Mouse (Mus musculus): ENCODE measurements around the gene Pdlim1. TPM values are rescaled to one million over a fixed set of nuclear protein-coding genes. Genes with fewer than 3 reads are reported as not detected.

The Pdlim1 gene
- total and polyA plus RNA-seq, 3 experiments, result 0.05 TPM; not detected in 2

DNA sequence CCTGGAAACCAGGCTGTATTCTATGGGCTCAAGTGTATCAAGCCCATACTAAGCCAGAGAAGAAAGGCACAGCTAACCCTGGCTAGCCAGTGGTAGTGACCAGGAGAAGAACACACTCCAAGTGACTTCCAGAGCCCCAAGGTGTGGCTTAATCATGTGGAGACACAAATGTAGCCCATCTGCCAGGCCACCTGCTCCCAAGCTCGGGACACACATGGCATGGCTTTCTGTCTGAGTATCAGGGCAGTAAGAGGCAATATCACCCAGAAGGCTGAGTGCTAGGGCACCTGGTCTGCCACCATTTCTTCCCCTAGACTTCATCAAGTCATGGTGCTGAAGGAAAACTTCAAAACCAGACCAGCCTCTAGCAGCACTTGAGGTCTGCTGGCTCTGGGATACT, 22.6 kb upstream of the Pdlim1 start:
- no peaks in the 10 kb centered on the region for H3K27me3 ChIP-seq (ENCODE audit: insufficient read depth, low read length)
- H3K36me3 ChIP-seq (replicated peaks), result peaks cover 19% of the 10 kb centered on the region
- DNase-seq (ENCODE audit: low spot score) (no peak), ATAC-seq (ENCODE audit: extremely low read depth, insufficient number of reproducible peaks, low FRiP score, poor library complexity, severe bottlenecking) (no peak)
- H3K9me3 ChIP-seq (replicated peaks), result no peaks in the 10 kb centered on the region
- TF ChIP-seq GATA1 (IDR thresholded peaks at IDR 0.05; ENCODE audit: borderline replicate concordance, low read length), result no peak
- TF ChIP-seq TAL1 (conservative IDR thresholded peaks at IDR 0.05; ENCODE audit: low read depth, low read length), result no peak
- no peak for TF ChIP-seq CTCF (IDR thresholded peaks at IDR 0.05; ENCODE audit: low read depth, low read length)
- TF ChIP-seq POLR2AphosphoS5 (IDR thresholded peaks at IDR 0.05; ENCODE audit: insufficient replicate concordance, low read depth, low read length), result no peak
- TF ChIP-seq GATA2 (IDR thresholded peaks at IDR 0.05; ENCODE audit: borderline replicate concordance, low read depth, low read length), result no peak
- H3K4me3 ChIP-seq (ENCODE audit: low read depth, low read length), result no peak overlapping the region
- no peaks in the 10 kb centered on the region for H3K4me1 ChIP-seq (ENCODE audit: insufficient read depth, low read depth, low read length)

DNA sequence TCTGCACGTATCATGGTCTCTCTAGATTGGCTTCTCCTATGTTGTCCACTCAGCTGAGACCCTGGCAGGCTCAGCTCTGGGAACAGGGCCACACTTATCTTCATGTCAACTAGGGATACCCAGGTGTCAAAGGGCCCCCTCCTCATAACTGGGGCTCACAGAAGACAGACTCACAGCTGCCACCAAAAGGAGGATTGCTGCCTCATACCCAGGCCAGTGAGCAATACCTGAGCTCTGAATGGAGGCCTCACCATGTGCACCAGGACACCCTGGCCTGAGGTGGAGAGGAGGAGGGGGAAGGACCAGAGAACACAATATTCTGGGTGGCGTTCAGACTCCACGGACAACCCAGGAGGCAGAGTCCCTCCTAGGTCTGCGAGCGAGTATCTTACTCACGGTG, 22.1 kb upstream of the Pdlim1 start:
- Histone ChIP-seq H3K4me3 (ENCODE audit: low read depth, low read length) (no peak overlapping the region), H3K9me3 (replicated peaks) (no peaks in the 10 kb centered on the region), H3K36me3 (replicated peaks) (peaks cover 17% of the 10 kb centered on the region), H3K27me3 (ENCODE audit: insufficient read depth, low read length) (no peaks in the 10 kb centered on the region), H3K4me1 (ENCODE audit: insufficient read depth, low read depth, low read length) (no peaks in the 10 kb centered on the region)
- no peak for TF ChIP-seq TAL1 (conservative IDR thresholded peaks at IDR 0.05; ENCODE audit: low read depth, low read length)
- TF ChIP-seq POLR2AphosphoS5 (IDR thresholded peaks at IDR 0.05; ENCODE audit: insufficient replicate concordance, low read depth, low read length), result no peak
- TF ChIP-seq GATA2 (IDR thresholded peaks at IDR 0.05; ENCODE audit: borderline replicate concordance, low read depth, low read length), result no peak
- ATAC-seq (ENCODE audit: extremely low read depth, insufficient number of reproducible peaks, low FRiP score, poor library complexity, severe bottlenecking) (no peak), DNase-seq (ENCODE audit: low spot score) (no peak)

DNA sequence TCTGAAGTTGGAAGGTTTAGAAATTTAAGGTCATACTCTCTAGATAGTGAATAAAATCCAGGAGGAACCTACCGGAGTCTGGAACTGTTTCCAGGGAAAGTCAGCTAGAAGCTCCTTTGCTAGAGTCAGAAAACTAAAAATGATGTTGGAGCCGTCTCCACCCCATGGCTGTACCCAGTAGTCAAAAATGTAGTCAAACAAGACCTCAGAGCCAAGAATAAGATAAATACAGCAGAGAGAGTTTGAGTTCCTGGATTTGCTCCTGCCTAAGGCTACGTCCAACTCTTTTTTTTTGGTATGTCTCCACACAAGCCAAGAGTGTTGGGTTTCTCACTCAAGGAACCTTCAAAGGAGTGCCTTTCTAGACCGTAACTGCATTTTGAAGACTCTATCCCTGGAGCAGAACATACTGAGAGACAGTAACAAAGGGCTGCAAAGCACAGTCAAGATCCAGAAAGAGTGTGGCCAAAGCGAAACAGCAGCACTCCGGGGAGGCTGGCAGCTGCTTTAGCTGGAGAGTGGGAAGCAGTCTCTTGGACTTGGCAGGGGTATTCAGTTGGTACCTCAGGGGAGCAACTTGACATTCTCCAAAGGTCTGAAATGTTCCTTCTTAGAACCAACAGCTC, 18.6 kb upstream of the Pdlim1 start:
- TF ChIP-seq POLR2AphosphoS5 (IDR thresholded peaks at IDR 0.05; ENCODE audit: insufficient replicate concordance, low read depth, low read length) (no peak), GATA2 (IDR thresholded peaks at IDR 0.05; ENCODE audit: borderline replicate concordance, low read depth, low read length) (no peak), CTCF (IDR thresholded peaks at IDR 0.05; ENCODE audit: low read depth, low read length) (no peak), TAL1 (conservative IDR thresholded peaks at IDR 0.05; ENCODE audit: low read depth, low read length) (no peak), GATA1 (IDR thresholded peaks at IDR 0.05; ENCODE audit: borderline replicate concordance, low read length) (no peak)
- no peak for ATAC-seq (ENCODE audit: extremely low read depth, insufficient number of reproducible peaks, low FRiP score, poor library complexity, severe bottlenecking)

DNA sequence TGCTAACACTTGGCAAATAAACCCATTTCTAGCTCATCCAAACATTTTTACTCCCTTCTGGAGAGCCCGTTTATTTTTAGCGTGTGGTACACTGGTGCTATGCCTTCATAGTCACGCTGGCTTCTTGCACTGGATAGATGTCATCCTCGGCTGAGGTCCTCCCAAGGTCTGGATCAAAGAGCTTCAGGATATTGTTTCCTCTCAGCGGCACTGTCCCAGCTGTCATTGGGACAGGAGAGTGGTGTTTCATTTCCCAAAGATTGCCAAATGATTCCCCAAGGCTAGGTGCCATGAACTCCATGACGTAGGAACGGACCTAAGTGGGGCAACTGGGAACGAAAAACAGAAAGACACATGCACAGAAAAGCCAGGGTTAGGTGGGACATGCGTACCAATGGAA, 16.8 kb upstream of the Pdlim1 start:
- no peak for ATAC-seq (ENCODE audit: extremely low read depth, insufficient number of reproducible peaks, low FRiP score, poor library complexity, severe bottlenecking)
- Histone ChIP-seq H3K27me3 (ENCODE audit: insufficient read depth, low read length) (no peaks in the 10 kb centered on the region), H3K36me3 (replicated peaks) (no peaks in the 10 kb centered on the region), H3K4me1 (ENCODE audit: insufficient read depth, low read depth, low read length) (no peaks in the 10 kb centered on the region), H3K4me3 (ENCODE audit: low read depth, low read length) (no peak overlapping the region), H3K9me3 (replicated peaks) (no peaks in the 10 kb centered on the region)
- TF ChIP-seq POLR2AphosphoS5 (IDR thresholded peaks at IDR 0.05; ENCODE audit: insufficient replicate concordance, low read depth, low read length) (no peak), GATA2 (IDR thresholded peaks at IDR 0.05; ENCODE audit: borderline replicate concordance, low read depth, low read length) (no peak), CTCF (IDR thresholded peaks at IDR 0.05; ENCODE audit: low read depth, low read length) (no peak)
- no peak for DNase-seq (ENCODE audit: low spot score)

More for the DNA sequence above, 18.6 kb upstream of the Pdlim1 start:
- Histone ChIP-seq H3K36me3 (replicated peaks) (peaks cover 11% of the 10 kb centered on the region), H3K4me1 (ENCODE audit: insufficient read depth, low read depth, low read length) (no peaks in the 10 kb centered on the region), H3K9me3 (replicated peaks) (no peaks in the 10 kb centered on the region), H3K27me3 (ENCODE audit: insufficient read depth, low read length) (no peaks in the 10 kb centered on the region), H3K4me3 (ENCODE audit: low read depth, low read length) (no peak overlapping the region)
- DNase-seq (ENCODE audit: low spot score), result no peak

DNA sequence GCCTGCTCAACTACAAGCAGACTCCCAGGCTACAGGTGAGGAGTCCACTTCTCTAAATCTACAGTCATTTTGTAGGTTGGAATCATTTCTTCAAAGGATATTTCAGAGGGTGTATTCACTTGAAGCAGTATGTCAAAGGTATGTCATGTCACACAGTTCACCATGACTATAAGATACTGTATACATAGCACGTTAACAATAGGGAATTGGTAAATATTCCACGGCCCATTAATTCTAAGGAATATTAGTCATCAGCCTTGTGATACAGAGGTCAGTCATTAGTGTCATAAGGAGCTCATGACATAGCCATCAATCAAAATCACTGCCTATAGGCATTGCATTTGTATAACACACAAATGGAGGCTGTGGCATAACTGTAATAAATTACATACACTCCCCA, 13.1 kb upstream of the Pdlim1 start:
- DNase-seq (ENCODE audit: low spot score), result no peak
- H3K9me3 ChIP-seq (replicated peaks), result no peaks in the 10 kb centered on the region
- no peak for TF ChIP-seq GATA2 (IDR thresholded peaks at IDR 0.05; ENCODE audit: borderline replicate concordance, low read depth, low read length)
- TF ChIP-seq POLR2AphosphoS5 (IDR thresholded peaks at IDR 0.05; ENCODE audit: insufficient replicate concordance, low read depth, low read length), result no peak
- no peaks in the 10 kb centered on the region for H3K4me1 ChIP-seq (ENCODE audit: insufficient read depth, low read depth, low read length)
- ATAC-seq (ENCODE audit: extremely low read depth, insufficient number of reproducible peaks, low FRiP score, poor library complexity, severe bottlenecking), result no peak
- no peaks in the 10 kb centered on the region; the same call in 1 of the 2 replicates for H3K27me3 ChIP-seq (ENCODE audit: insufficient read depth, low read length)
- H3K36me3 ChIP-seq (replicated peaks), result no peaks in the 10 kb centered on the region
- no peak overlapping the region for H3K4me3 ChIP-seq (ENCODE audit: low read depth, low read length)

DNA sequence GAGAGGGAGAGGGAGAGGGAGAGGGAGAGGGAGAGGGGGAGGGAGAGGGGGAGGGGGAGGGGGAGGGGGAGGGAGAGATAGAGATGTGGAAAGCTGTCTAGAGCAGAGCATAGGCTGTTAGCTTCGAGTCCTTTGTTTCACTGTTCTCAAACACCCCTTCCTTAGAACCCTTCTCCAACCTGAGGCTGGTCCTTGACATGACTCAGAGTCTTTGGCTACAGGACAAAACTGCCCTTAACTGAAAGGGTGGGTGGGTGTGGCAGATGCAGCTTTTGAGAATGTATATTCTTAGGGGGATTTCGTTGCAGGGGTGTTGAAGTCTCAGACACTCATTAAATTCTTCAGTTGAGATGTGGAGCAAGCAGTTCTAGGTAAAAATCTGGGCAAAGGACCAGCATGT, 11.8 kb upstream of the Pdlim1 start:
- TF ChIP-seq TAL1 (conservative IDR thresholded peaks at IDR 0.05; ENCODE audit: low read depth, low read length), result no peak
- no peak for TF ChIP-seq GATA1 (IDR thresholded peaks at IDR 0.05; ENCODE audit: borderline replicate concordance, low read length)
- TF ChIP-seq GATA2 (IDR thresholded peaks at IDR 0.05; ENCODE audit: borderline replicate concordance, low read depth, low read length), result no peak
- TF ChIP-seq CTCF (IDR thresholded peaks at IDR 0.05; ENCODE audit: low read depth, low read length), result no peak
- no peak for TF ChIP-seq POLR2AphosphoS5 (IDR thresholded peaks at IDR 0.05; ENCODE audit: insufficient replicate concordance, low read depth, low read length)
- no peaks in the 10 kb centered on the region for H3K9me3 ChIP-seq (replicated peaks)
- ATAC-seq (ENCODE audit: extremely low read depth, insufficient number of reproducible peaks, low FRiP score, poor library complexity, severe bottlenecking), result no peak
- no peak for DNase-seq (ENCODE audit: low spot score)
- H3K4me3 ChIP-seq (ENCODE audit: low read depth, low read length), result no peak overlapping the region
- H3K4me1 ChIP-seq (ENCODE audit: insufficient read depth, low read depth, low read length), result no peaks in the 10 kb centered on the region
- H3K36me3 ChIP-seq (replicated peaks), result no peaks in the 10 kb centered on the region
- no peaks in the 10 kb centered on the region; the same call in 1 of the 2 replicates for H3K27me3 ChIP-seq (ENCODE audit: insufficient read depth, low read length)

Data from G1E (cell line).